Mouse (Mus musculus) myocyte (in vitro differentiated cells): Measurements from ENCODE around the gene Zfp979. TPM values are rescaled to one million over a fixed set of nuclear protein-coding genes. Genes with fewer than 3 reads are reported as not detected.
"Not testable (repeated sequence)": the region's sequence is repeated elsewhere in the genome, so short reads cannot be mapped to it uniquely, and the experiment has no call there.

ENCODE experiments used
- H3K27me3 ChIP-seq: one replicate; pipeline ENCODE4 v1.6.1; 2011; ENCODE audit not compliant: control insufficient read depth, insufficient read depth, insufficient read length
- H3K36me3 ChIP-seq: one replicate; pipeline ENCODE4 v1.6.1; 2011; ENCODE audit not compliant: control insufficient read depth, insufficient read depth
- H3K4me2 ChIP-seq: one replicate; pipeline ENCODE4 v1.6.1; 2011; ENCODE audit warnings: low read depth, control low read depth
- H3K4me3 ChIP-seq: one replicate; pipeline ENCODE4 v1.5.1; 2011; ENCODE audit warnings: mild to moderate bottlenecking, control low read depth, moderate library complexity
- H3K79me2 ChIP-seq: one replicate; pipeline ENCODE4 v1.6.1; 2011; ENCODE audit not compliant: control insufficient read depth, insufficient read depth
- H3ac ChIP-seq: one replicate; pipeline ENCODE4 v1.6.1; 2011; ENCODE audit not compliant: control insufficient read depth, insufficient read length
- CEBPB ChIP-seq: IDR thresholded peaks from 2 replicates; pipeline ENCODE4 v1.6.1; 2011; ENCODE audit warnings: mild to moderate bottlenecking, moderate library complexity; ENCODE audit not compliant: poor library complexity, insufficient read depth, severe bottlenecking
- E2F4 ChIP-seq: IDR thresholded peaks from one replicate; pipeline ENCODE4 v1.6.1; 2011; ENCODE audit warnings: mild to moderate bottlenecking, control low read depth, moderate library complexity; ENCODE audit not compliant: insufficient read depth
- MAX ChIP-seq: IDR thresholded peaks from one replicate; pipeline ENCODE4 v1.6.1; 2011; ENCODE audit warnings: low read depth, mild to moderate bottlenecking, control low read depth
- MYOD1 ChIP-seq, 3 experiments: IDR thresholded peaks; one replicate each; pipeline ENCODE4 v1.6.1; 2011; ENCODE audit warnings: control low read depth in 2 of 3, low read depth in 2 of 3, mild to moderate bottlenecking in 2 of 3, moderate library complexity in 1 of 3; ENCODE audit not compliant: insufficient read length in 2 of 3, control insufficient read depth in 1 of 3
- MYOG ChIP-seq, 3 experiments: IDR thresholded peaks; one replicate each; pipeline ENCODE4 v1.6.1; 2011; ENCODE audit warnings: control low read depth in 2 of 3, low read depth in 2 of 3, mild to moderate bottlenecking in 2 of 3; ENCODE audit not compliant: insufficient read length in 2 of 3, control insufficient read depth in 1 of 3, insufficient read depth in 1 of 3
- POLR2A ChIP-seq: IDR thresholded peaks from one replicate; pipeline ENCODE4 v1.6.1; 2011; ENCODE audit warnings: low read depth, mild to moderate bottlenecking, control low read depth, moderate library complexity; ENCODE audit not compliant: insufficient read length
- POLR2AphosphoS2 ChIP-seq: IDR thresholded peaks from one replicate; pipeline ENCODE4 v1.6.1; 2011; ENCODE audit warnings: low read depth, control low read depth; ENCODE audit not compliant: insufficient read length
- REST ChIP-seq: IDR thresholded peaks from one replicate; pipeline ENCODE4 v1.6.1; 2011; ENCODE audit warnings: mild to moderate bottlenecking, control low read depth, moderate library complexity; ENCODE audit not compliant: insufficient read depth, insufficient read length
- SRF ChIP-seq: IDR thresholded peaks from one replicate; pipeline ENCODE4 v1.6.1; 2011; ENCODE audit warnings: low read depth; ENCODE audit not compliant: control insufficient read depth, insufficient read length
- TCF12 ChIP-seq: IDR thresholded peaks from one replicate; pipeline ENCODE4 v1.6.1; 2011; ENCODE audit warnings: mild to moderate bottlenecking, control low read depth; ENCODE audit not compliant: poor library complexity, insufficient read depth, severe bottlenecking
- TCF3 ChIP-seq: IDR thresholded peaks from one replicate; pipeline ENCODE4 v1.6.1; 2011; ENCODE audit warnings: low read depth, control low read depth; ENCODE audit not compliant: insufficient read length
- USF1 ChIP-seq: IDR thresholded peaks from one replicate; pipeline ENCODE4 v1.6.1; 2011; ENCODE audit warnings: low read depth, mild to moderate bottlenecking, control low read depth, moderate library complexity
- polyA plus RNA-seq: library from polyadenylated mRNA; unstranded; fragments of >200 nt; fragmentation: generic; extraction: Trizol; gene quantifications from one replicate; pipeline ENCODE4 v1.2.1, GENCODE M21; 2012; ENCODE audit warnings: missing spikeins

Zfp979 gene
- polyA plus RNA-seq, result 0.46 TPM

GRCm38 (mm10) chr4:147642413-147642812 lies at the start of gene Zfp979:
Gene Zfp979 (minus strand): TSS chr4:147642513.
- H3K27me3 ChIP-seq, H3K4me2 ChIP-seq, H3K4me3 ChIP-seq, H3K36me3 ChIP-seq, H3ac ChIP-seq, H3K79me2 ChIP-seq: not testable (repeated sequence)

DNA sequence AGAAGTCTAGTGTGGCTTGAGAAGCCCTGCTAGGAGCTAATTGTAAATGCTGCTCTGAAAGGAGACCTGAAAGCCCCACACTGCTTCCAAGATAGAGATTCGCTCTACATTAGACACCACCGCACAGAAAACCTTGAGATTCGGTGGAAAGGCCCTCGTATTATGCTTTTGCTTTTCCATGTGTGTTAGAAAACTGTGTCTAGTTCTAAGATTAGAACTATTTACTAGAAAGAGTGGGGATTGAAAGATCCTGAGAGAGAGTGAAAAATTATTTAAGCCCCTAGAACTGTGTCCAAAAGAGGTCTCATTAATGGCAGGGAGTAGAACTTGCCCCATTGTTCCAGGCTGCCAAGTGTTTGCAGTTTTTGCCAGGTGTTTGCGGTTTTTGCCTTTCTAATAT lies 12.9 kb upstream of the Zfp979 start:
- not testable (repeated sequence) for H3K36me3 ChIP-seq, H3K79me2 ChIP-seq, H3K27me3 ChIP-seq

DNA sequence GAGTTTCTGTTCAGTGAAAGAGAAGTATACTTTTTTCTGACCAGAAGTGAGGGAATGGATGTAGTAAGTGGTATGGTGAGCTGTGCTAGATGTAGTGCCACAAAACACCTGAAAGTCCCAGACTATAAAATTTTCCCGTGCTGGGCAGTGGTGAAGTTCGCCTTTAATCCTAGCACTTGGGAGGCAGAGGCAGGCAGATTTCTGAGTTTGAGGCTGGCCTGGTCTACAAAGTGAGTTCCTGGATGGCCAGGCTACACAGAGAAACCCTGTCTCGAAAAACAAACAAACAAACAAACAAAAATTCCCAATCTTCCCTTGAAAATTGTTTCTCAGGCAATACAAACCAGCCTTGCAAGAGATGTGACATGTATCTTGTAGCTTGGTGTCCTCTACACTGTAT lies 5.1 kb upstream of the Zfp979 start:
- H3K4me2 ChIP-seq, H3K27me3 ChIP-seq, H3ac ChIP-seq, H3K4me3 ChIP-seq, H3K79me2 ChIP-seq, H3K36me3 ChIP-seq: not testable (repeated sequence)

More for the DNA sequence above, 12.9 kb upstream of the Zfp979 start:
- not testable (repeated sequence) for H3K4me3 ChIP-seq, H3ac ChIP-seq, H3K4me2 ChIP-seq

DNA sequence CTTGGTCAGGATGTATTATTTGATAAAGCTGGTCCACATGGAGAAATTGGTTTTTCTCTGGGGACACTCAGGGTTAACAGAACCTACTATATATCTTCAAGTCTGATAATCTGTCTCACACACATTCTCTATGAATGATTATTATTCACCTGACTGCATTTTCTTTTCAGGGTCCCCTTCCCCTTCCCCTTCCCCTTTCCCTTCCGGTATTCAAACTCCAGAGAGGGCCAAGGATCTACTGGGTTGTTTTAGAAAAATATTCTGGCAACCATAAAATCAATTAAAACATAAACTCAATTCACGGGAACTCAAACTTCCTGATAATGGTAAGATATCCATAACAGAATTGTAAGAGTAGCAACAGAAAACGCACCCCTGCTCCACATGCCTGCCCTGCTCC lies 381 bp downstream of the Zfp979 start:
- H3K36me3 ChIP-seq, H3K4me2 ChIP-seq, H3K79me2 ChIP-seq, H3K4me3 ChIP-seq, H3K27me3 ChIP-seq, H3ac ChIP-seq: not testable (repeated sequence)

DNA sequence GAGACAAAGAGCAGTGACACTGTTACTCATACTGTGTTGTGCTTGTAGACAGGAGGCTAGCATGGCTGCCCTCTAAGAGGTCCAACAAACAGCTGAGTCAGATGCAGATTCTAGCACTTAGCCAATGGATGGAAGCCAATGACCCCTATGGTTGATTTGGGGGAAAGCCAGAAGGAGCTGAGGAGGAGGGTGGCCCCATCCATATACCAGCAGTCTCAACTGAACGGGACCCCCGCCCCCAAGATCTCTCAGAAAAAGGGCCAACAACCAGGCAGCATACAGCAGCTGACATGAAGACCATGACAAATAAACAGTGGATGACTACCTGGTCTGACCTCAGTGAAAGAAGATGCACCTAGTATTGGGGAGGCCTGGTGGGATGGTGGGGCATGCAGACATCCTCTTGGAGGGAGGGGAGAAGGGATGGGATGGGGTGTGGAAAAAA lies 8.5 kb downstream of the Zfp979 start:
- not testable (repeated sequence) for H3K4me2 ChIP-seq, H3K36me3 ChIP-seq, H3K79me2 ChIP-seq, H3K27me3 ChIP-seq, H3K4me3 ChIP-seq, H3ac ChIP-seq

DNA sequence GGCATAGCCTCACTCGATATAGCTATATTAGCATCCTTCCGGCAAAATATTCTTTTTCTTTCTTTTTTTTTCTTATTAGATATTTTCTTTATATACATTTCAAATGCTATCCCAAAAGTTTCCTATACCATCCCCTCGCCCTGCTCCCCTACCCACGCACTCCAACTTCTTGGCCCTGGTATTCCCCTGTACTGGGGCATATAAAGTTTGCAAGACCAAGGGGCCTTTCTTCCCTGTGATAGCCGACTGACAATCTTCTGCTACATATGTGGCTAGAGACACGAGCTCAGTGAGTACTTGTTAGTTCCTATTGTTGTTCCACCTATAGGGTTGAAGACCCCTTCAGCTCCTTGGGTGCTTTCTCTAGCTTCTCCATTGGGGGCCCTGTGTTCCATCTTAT lies 35.8 kb downstream of the Zfp979 start:
- not testable (repeated sequence) for H3ac ChIP-seq, H3K4me2 ChIP-seq, H3K4me3 ChIP-seq, H3K79me2 ChIP-seq, H3K36me3 ChIP-seq, H3K27me3 ChIP-seq

GRCm38 (mm10) chr4:147605521-147605920 lies 36.8 kb downstream of the Zfp979 start:
- TF ChIP-seq MYOD1 (IDR thresholded peaks at IDR 0.05; ENCODE audit: control insufficient read depth in 1 of 3, insufficient read length in 2 of 3, low read depth in 2 of 3) (no peak), E2F4 (no peak), POLR2A (no peak), SRF (no peak), TCF12 (no peak), POLR2AphosphoS2 (no peak), TCF3 (no peak), MYOG (IDR thresholded peaks at IDR 0.05; ENCODE audit: control insufficient read depth in 1 of 3, insufficient read depth in 1 of 3, insufficient read length in 2 of 3, low read depth in 2 of 3) (no peak), MAX (no peak), REST (no peak)
- H3K79me2 ChIP-seq, result no peaks in the 10 kb centered on the region
- H3K4me3 ChIP-seq, result no peak overlapping the region

DNA sequence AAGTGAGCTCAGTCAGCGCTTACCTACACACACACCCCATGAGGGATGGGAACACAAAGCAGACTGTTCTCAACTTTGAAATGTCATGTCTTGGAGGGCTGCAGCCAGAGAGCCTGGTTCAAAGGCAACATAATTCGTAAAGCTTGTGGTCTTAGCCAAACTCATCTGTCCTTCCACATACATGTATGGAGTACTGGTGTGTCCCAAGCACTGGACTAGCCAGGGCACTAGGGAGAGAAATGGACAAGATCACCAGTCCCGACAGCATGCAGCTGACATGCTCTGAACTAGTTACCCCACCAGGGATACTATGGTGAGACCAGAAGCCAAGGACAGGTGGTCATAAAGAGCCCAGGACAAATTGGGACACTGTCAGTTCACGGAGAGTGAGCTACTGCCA lies 38.5 kb downstream of the Zfp979 start:
- TF ChIP-seq MYOG (IDR thresholded peaks at IDR 0.05; ENCODE audit: control insufficient read depth in 1 of 3, insufficient read depth in 1 of 3, insufficient read length in 2 of 3, low read depth in 2 of 3), result no peak
- no peak for TF ChIP-seq MAX
- no peak for TF ChIP-seq POLR2A
- no peak for TF ChIP-seq SRF
- TF ChIP-seq MYOD1 (IDR thresholded peaks at IDR 0.05; ENCODE audit: control insufficient read depth in 1 of 3, insufficient read length in 2 of 3, low read depth in 2 of 3), result no peak
- TF ChIP-seq POLR2AphosphoS2, result no peak
- no peak for TF ChIP-seq CEBPB
- TF ChIP-seq USF1, result no peak
- TF ChIP-seq TCF12, result no peak
- TF ChIP-seq E2F4, result no peak
- TF ChIP-seq TCF3, result no peak
- no peak for TF ChIP-seq REST
- no peak overlapping the region for H3K4me2 ChIP-seq
- no peaks in the 10 kb centered on the region for H3K79me2 ChIP-seq
- H3ac ChIP-seq, result no peak overlapping the region
- no peaks in the 10 kb centered on the region for H3K27me3 ChIP-seq
- H3K4me3 ChIP-seq, result no peak overlapping the region
- H3K36me3 ChIP-seq, result no peaks in the 10 kb centered on the region

More at GRCm38 (mm10) chr4:147605521-147605920, 36.8 kb downstream of the Zfp979 start:
- Histone ChIP-seq H3K36me3 (no peaks in the 10 kb centered on the region), H3ac (no peak overlapping the region), H3K4me2 (no peak overlapping the region), H3K27me3 (no peaks in the 10 kb centered on the region)
